In genomic region chr17:6017268-6017667, GRCm38 (mm10) we compare ENCODE assay signal across 9 mouse cellular contexts.
DNase-seq lines count a peak whose midpoint lies in the region; ATAC-seq and TF ChIP-seq lines count a peak whose summit lies in the region.
"Had no signal": no experiment of that assay in that cellular context is flagged by ENCODE, and none has a peak within 500 bp of the region (broad histone marks: within the 10 kb centered on the region; RNA-seq: fewer than 3 reads in every experiment).

No protein-coding gene starts in this region.

- DNase-seq in embryonic facial prominence, embryonic 10.5 days (ENCODE audit: low spot score) = no peak
- no peak for DNase-seq in kidney, adult 11 months
- DNase-seq in lung, postnatal 4 days = peak; percentile 44 to 47
- DNase-seq in left cerebral cortex, postnatal 14 days (ENCODE audit: low spot score in 2 of 2) = no peak

- intact Hi-C loops in left cerebral cortex, postnatal 14 days (cut with DNase I) = loop anchor here (2.0 to 10.0 kb wide), 2 partner anchors 76 to 222 kb away; partner anchors contain the start of gene Synj2

- H3K27ac ChIP-seq in embryonic facial prominence, embryonic 13.5 days = no peak overlapping the region; the same call in 1 of the 2 replicates
- no peak overlapping the region for H3K27ac ChIP-seq in embryonic facial prominence, embryonic 10.5 days (replicated peaks)
- H3K27ac ChIP-seq in kidney, embryonic 16.5 days (ENCODE audit: low read length) = 0 out of 2 replicates have a peak overlapping the region, but pooled peaks have one; percentile 10
- no peak overlapping the region for H3K27ac ChIP-seq in ES-Bruce4 (ENCODE audit: insufficient read depth, low read length)
- H3K27ac ChIP-seq in midbrain, embryonic 16.5 days (ENCODE audit: low read length) = no peak overlapping the region
- H3K27ac ChIP-seq: hindbrain, embryonic 10.5 days had no signal

- no peaks in the 10 kb centered on the region for H3K9me3 ChIP-seq in embryonic facial prominence, embryonic 13.5 days
- no peaks in the 10 kb centered on the region for H3K9me3 ChIP-seq in embryonic facial prominence, embryonic 10.5 days
- H3K9me3 ChIP-seq in kidney, embryonic 16.5 days (ENCODE audit: low read length) = no peaks in the 10 kb centered on the region
- H3K9me3 ChIP-seq in ES-Bruce4 (replicated peaks; ENCODE audit: control insufficient read depth, insufficient read depth, low read length, poor library complexity, severe bottlenecking) = no peaks in the 10 kb centered on the region
- H3K9me3 ChIP-seq in midbrain, embryonic 16.5 days (replicated peaks; ENCODE audit: control insufficient read depth, low read length, poor library complexity, severe bottlenecking) = no peaks in the 10 kb centered on the region
- H3K9me3 ChIP-seq: hindbrain, embryonic 10.5 days had no signal

- H3K4me2 ChIP-seq in embryonic facial prominence, embryonic 13.5 days = no peak overlapping the region
- H3K4me2 ChIP-seq in kidney, embryonic 16.5 days (replicated peaks; ENCODE audit: low read depth, low read length) = no peak overlapping the region
- H3K4me2 ChIP-seq in midbrain, embryonic 16.5 days (ENCODE audit: low read length) = no peak overlapping the region

- H3K36me3 ChIP-seq in embryonic facial prominence, embryonic 13.5 days = no peaks in the 10 kb centered on the region
- no peaks in the 10 kb centered on the region for H3K36me3 ChIP-seq in embryonic facial prominence, embryonic 10.5 days (replicated peaks)
- 0 out of 2 replicates have a peak, but pooled peaks cover 3% of the 10 kb centered on the region for H3K36me3 ChIP-seq in kidney, embryonic 16.5 days (ENCODE audit: insufficient read depth, low read length)
- H3K36me3 ChIP-seq in ES-Bruce4 (ENCODE audit: control insufficient read depth, insufficient read depth, low read length, poor library complexity, severe bottlenecking) = no peaks in the 10 kb centered on the region
- no peaks in the 10 kb centered on the region for H3K36me3 ChIP-seq in midbrain, embryonic 16.5 days (ENCODE audit: control insufficient read depth, insufficient read depth, low read length)
- H3K36me3 ChIP-seq: hindbrain, embryonic 10.5 days had no signal

- ATAC-seq in embryonic facial prominence, embryonic 13.5 days (ENCODE audit: insufficient number of reproducible peaks, insufficient read depth, low FRiP score, low TSS enrichment, low read depth) = no peak
- ATAC-seq in kidney, embryonic 16.5 days (ENCODE audit: low FRiP score, low TSS enrichment) = no peak
- no peak for ATAC-seq in midbrain, embryonic 16.5 days

- no peak overlapping the region for H3K4me3 ChIP-seq in embryonic facial prominence, embryonic 13.5 days
- H3K4me3 ChIP-seq in embryonic facial prominence, embryonic 10.5 days = no peak overlapping the region
- H3K4me3 ChIP-seq in kidney, embryonic 16.5 days (ENCODE audit: low read length) = no peak overlapping the region
- H3K4me3 ChIP-seq in ES-Bruce4 (ENCODE audit: low read depth, low read length) = no peak overlapping the region
- no peak overlapping the region for H3K4me3 ChIP-seq in midbrain, embryonic 16.5 days (ENCODE audit: low read depth, low read length)
- H3K4me3 ChIP-seq: hindbrain, embryonic 10.5 days had no signal

- WGBS in embryonic facial prominence, embryonic 13.5 days = 46% methylated on average over 12 of the region's 12 CpGs
- WGBS in embryonic facial prominence, embryonic 10.5 days = 49% methylated on average over 12 of the region's 12 CpGs
- WGBS in kidney, embryonic 16.5 days = 67% methylated on average over 12 of the region's 12 CpGs
- WGBS in midbrain, embryonic 16.5 days = 57% methylated on average over 12 of the region's 12 CpGs

- peaks cover 9% of the 10 kb centered on the region; the same call in 1 of the 2 replicates for H3K4me1 ChIP-seq in embryonic facial prominence, embryonic 13.5 days
- H3K4me1 ChIP-seq in embryonic facial prominence, embryonic 10.5 days = peaks cover 32% of the 10 kb centered on the region
- H3K4me1 ChIP-seq in kidney, embryonic 16.5 days (ENCODE audit: insufficient read depth, low read length) = peaks cover 5% of the 10 kb centered on the region; the same call in 1 of the 2 replicates
- no peaks in the 10 kb centered on the region for H3K4me1 ChIP-seq in ES-Bruce4 (ENCODE audit: control insufficient read depth, insufficient read depth, low read length)
- H3K4me1 ChIP-seq in midbrain, embryonic 16.5 days (ENCODE audit: control insufficient read depth, insufficient read depth, low read length) = 0 out of 2 replicates have a peak, but pooled peaks cover 7% of the 10 kb centered on the region

- 0 out of 2 replicates have a peak overlapping the region, but pooled peaks have one; percentile 36 for H3K9ac ChIP-seq in embryonic facial prominence, embryonic 13.5 days
- H3K9ac ChIP-seq in kidney, embryonic 16.5 days (replicated peaks; ENCODE audit: low read length) = no peak overlapping the region
- H3K9ac ChIP-seq in ES-Bruce4 (ENCODE audit: low read depth, poor library complexity, severe bottlenecking) = no peak overlapping the region
- H3K9ac ChIP-seq in midbrain, embryonic 16.5 days (ENCODE audit: low read depth, low read length) = no peak overlapping the region

- TF ChIP-seq POLR2A in ES-Bruce4 (IDR thresholded peaks at IDR 0.05; ENCODE audit: insufficient read depth, low read length) = no peak

- TF ChIP-seq CTCF in ES-Bruce4 (IDR thresholded peaks at IDR 0.05; ENCODE audit: low read depth, low read length) = peak; percentile 48

- no peak for TF ChIP-seq EP300 in ES-Bruce4 (IDR thresholded peaks at IDR 0.05; ENCODE audit: insufficient read depth, low read depth, low read length)

- H3K27me3 ChIP-seq in embryonic facial prominence, embryonic 13.5 days = no peaks in the 10 kb centered on the region
- no peaks in the 10 kb centered on the region for H3K27me3 ChIP-seq in embryonic facial prominence, embryonic 10.5 days (replicated peaks; ENCODE audit: low read depth, poor library complexity, severe bottlenecking)
- H3K27me3 ChIP-seq in kidney, embryonic 16.5 days (ENCODE audit: insufficient read depth, low read length) = no peaks in the 10 kb centered on the region
- H3K27me3 ChIP-seq in ES-Bruce4 (ENCODE audit: control insufficient read depth, insufficient read depth, low read length, poor library complexity, severe bottlenecking) = no peaks in the 10 kb centered on the region
- H3K27me3 ChIP-seq in midbrain, embryonic 16.5 days (ENCODE audit: control insufficient read depth, insufficient read depth, low read depth, low read length) = no peaks in the 10 kb centered on the region

Comparison
In these comparisons a context has a peak if more than half of its experiments do, and no peak if none do; other contexts are left out.
1. DNase-seq: peak in lung, postnatal 4 days (2 of 2); none in embryonic facial prominence, embryonic 10.5 days (single experiment), kidney, adult 11 months (single experiment) and left cerebral cortex, postnatal 14 days (0 of 2).